Mouse (Mus musculus): Measurements from ENCODE around the gene Pmepa1.

- TF ChIP-seq POLR2A (IDR thresholded peaks at IDR 0.05; ENCODE audit: low read depth, low read length) (no peak), CTCF (IDR thresholded peaks at IDR 0.05; ENCODE audit: extremely low read depth, insufficient read depth, insufficient read length, insufficient replicate concordance) (no peak)
Measured at GRCm38 (mm10) chr2:173271541-173271940, 4.8 kb downstream of the Pmepa1 start.
